Mouse (Mus musculus) limb, embryonic 12.5 days (tissue): ENCODE results near the gene Tnrc6c. TPM values are rescaled to one million over a fixed set of nuclear protein-coding genes. Genes with fewer than 3 reads are reported as not detected.
A peak's percentile ranks its signal among the peaks of the same experiment; 100 is the strongest.

ENCODE experiments used
- ATAC-seq: fragments of 200-750 bp; cut with Nextera tagmentation; 2 replicates; pipeline ENCODE4 v1.8.0; 2017; ENCODE audit warnings: low read depth, moderate TSS enrichment; ENCODE audit not compliant: insufficient number of reproducible peaks, insufficient read depth, low FRiP score, low TSS enrichment
- H3K27ac ChIP-seq: fragments of 300-500 bp; sonication (generic); 2 replicates; pipeline ENCODE4 v1.5.1; 2016; ENCODE audit warnings: mild to moderate bottlenecking, moderate library complexity
- H3K27me3 ChIP-seq: fragments of 300-500 bp; sonication (generic); 2 replicates; pipeline ENCODE4 v1.6.1; 2016; ENCODE audit warnings: mild to moderate bottlenecking, moderate library complexity
- H3K36me3 ChIP-seq: fragments of 300-500 bp; sonication (generic); 2 replicates; pipeline ENCODE4 v1.6.1; 2016; ENCODE audit warnings: mild to moderate bottlenecking, moderate library complexity
- H3K4me1 ChIP-seq: fragments of 300-500 bp; sonication (generic); replicated peaks from 2 replicates; pipeline ENCODE4 v1.6.1; 2016
- H3K4me2 ChIP-seq: fragments of 300-500 bp; sonication (generic); 2 replicates; pipeline ENCODE4 v1.6.1; 2016; ENCODE audit warnings: mild to moderate bottlenecking, moderate library complexity
- H3K4me3 ChIP-seq: fragments of 300-500 bp; sonication (generic); replicated peaks from 2 replicates; pipeline ENCODE4 v1.5.1; 2016; ENCODE audit warnings: mild to moderate bottlenecking
- H3K9ac ChIP-seq: fragments of 300-500 bp; sonication (generic); replicated peaks from 2 replicates; pipeline ENCODE4 v1.6.1; 2016; ENCODE audit warnings: mild to moderate bottlenecking, moderate library complexity
- H3K9me3 ChIP-seq: fragments of 300-500 bp; sonication (generic); 2 replicates; pipeline ENCODE4 v1.6.1; 2016; ENCODE audit warnings: mild to moderate bottlenecking, moderate library complexity
- WGBS: fragments of 180-500 bp; shearing (Covaris S2); methylation state at CpG from one replicate; pipeline ENCODE4 v1.1.7; 2016; 5-methylcytosine and 5-hydroxymethylcytosine counted together
- polyA plus RNA-seq: library from polyadenylated mRNA; unstranded; fragments of >200 nt; fragmentation: Nextera tagmentation; extraction: Ambion mirVana; gene quantifications from 2 replicates; pipeline ENCODE4 v1.2.1, GENCODE M21; 2016

Tnrc6c gene
- polyA plus RNA-seq, 1 experiment from 2014 or later: 22.6 TPM

DNA sequence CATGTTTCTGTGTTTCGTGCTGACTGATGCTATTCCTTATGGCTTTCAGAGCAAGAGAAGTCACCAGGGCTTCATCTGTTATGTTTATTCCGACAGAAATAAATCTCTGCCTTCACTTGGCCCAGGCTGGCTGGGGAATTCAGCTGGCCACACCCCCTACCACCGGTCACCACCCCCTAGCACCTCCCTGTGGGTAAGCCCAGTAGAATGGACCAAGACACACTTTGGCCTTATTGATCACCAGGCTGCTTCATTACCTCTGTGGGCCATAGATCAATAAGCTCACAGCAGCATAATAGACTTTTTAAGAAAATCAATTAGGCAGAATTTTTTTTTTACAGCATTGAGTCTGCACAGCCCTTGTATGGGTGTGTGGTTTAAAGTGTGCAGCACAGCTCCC, 35.9 kb upstream of the Tnrc6c start:
- ATAC-seq: no peak
- H3K27me3 ChIP-seq: peaks cover 44% of the 10 kb centered on the region
- H3K9me3 ChIP-seq: no peaks in the 10 kb centered on the region
- H3K9ac ChIP-seq: no peak overlapping the region
- H3K4me2 ChIP-seq: peak overlapping the region; percentile 45
- no peak overlapping the region for H3K4me3 ChIP-seq
- H3K27ac ChIP-seq: peak overlapping the region; percentile 54
- H3K4me1 ChIP-seq: peaks cover 44% of the 10 kb centered on the region
- 21% methylated on average over 3 of the region's 3 CpGs for WGBS
- H3K36me3 ChIP-seq: no peaks in the 10 kb centered on the region

DNA sequence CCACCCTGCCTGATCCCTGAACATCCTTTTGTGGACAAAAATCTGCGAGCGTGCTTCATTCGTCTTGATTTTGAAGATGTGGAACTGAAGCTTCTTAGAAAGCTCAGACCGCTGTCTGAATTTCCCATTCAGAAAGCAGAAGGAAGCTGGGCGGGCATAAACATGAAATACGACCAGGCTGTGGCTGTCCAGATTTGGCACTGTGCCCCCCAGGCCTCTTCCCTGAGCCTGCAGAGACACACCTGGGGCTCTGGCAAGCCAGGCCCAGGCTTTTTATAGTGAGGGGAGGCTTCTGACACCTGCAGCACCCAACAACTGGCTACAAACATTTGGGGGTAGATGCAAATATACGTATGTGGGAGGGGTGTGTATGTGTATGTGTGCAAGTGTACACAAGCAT, 35.3 kb upstream of the Tnrc6c start:
- Histone ChIP-seq H3K27me3 (peaks cover 44% of the 10 kb centered on the region), H3K4me3 (no peak overlapping the region), H3K27ac (peak overlapping the region; percentile 67), H3K9ac (no peak overlapping the region), H3K9me3 (no peaks in the 10 kb centered on the region), H3K36me3 (no peaks in the 10 kb centered on the region), H3K4me2 (no peak overlapping the region), H3K4me1 (peaks cover 44% of the 10 kb centered on the region)
- 57% methylated on average over 7 of the region's 7 CpGs for WGBS
- no peak for ATAC-seq

DNA sequence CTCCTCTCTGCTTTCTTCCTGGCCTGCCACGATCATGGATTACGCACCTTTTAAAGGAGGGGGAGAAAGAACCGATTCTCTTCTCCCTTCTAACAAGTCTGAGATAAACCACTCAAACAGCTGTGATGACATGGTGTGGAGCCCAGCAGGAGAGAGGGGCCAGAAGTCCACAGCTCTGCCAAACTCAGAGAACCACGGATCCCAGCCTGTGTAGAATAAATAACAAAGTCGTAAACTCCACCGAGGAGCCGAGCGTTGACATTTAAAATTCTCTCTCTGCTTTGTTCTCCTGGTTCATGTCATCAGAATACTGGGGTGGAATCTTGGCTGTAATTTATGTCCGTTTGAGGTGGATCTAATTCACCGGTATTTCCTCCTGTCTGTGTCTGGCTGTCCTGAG, 34.5 kb upstream of the Tnrc6c start:
- H3K36me3 ChIP-seq: no peaks in the 10 kb centered on the region
- peak overlapping the region; percentile 67 for H3K27ac ChIP-seq
- peaks cover 40% of the 10 kb centered on the region for H3K27me3 ChIP-seq
- H3K4me1 ChIP-seq: peaks cover 44% of the 10 kb centered on the region
- H3K4me3 ChIP-seq: no peak overlapping the region
- H3K9me3 ChIP-seq: no peaks in the 10 kb centered on the region
- H3K9ac ChIP-seq: no peak overlapping the region
- no peak for ATAC-seq
- H3K4me2 ChIP-seq: no peak overlapping the region
- WGBS: 23% methylated on average over 10 of the region's 10 CpGs

DNA sequence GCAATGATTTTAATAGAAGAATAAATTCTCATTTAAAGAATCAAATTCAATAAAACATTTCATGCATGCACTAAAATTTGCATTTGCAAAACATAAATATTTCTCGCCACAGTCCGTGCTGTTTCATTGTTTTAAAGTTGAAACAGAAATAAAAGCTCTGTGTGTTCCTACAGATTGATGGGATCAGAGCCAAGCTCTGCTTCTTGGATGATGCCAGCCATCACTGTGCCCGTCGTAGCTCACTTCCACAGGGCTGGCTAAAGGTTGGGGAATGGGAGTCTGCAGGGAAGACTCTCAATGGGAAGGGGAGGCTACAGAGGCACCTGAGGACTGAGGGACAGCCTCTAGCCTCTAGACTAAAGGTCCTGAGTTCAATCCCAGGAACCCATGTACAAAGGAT, 28.9 kb upstream of the Tnrc6c start:
- Histone ChIP-seq H3K27me3 (peaks cover 36% of the 10 kb centered on the region), H3K9ac (no peak overlapping the region), H3K4me2 (no peak overlapping the region), H3K9me3 (no peaks in the 10 kb centered on the region), H3K4me1 (peaks cover 30% of the 10 kb centered on the region), H3K4me3 (no peak overlapping the region), H3K36me3 (no peaks in the 10 kb centered on the region), H3K27ac (no peak overlapping the region)
- WGBS: 78% methylated on average over 4 of the region's 4 CpGs
- ATAC-seq: no peak

DNA sequence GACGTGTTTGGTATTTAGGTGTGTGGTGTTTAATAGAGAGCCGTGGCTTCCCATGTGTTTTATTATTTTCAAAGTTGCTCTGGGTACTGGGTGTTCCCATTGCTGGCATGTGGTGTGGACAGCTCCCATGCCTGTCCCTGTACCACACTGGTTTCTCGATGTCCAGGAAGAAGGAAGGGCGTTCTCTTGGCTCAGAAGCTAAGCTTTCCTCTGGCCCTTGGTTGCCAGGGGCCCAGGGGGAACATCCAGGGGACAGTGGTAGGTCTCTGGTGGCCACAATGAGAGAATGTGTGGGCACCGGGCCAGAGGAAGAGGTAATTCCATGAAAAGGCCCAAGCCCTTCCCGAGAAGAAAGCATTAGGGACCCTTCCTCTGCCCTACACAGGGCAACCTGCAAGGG, 27.5 kb upstream of the Tnrc6c start:
- no peaks in the 10 kb centered on the region for H3K36me3 ChIP-seq
- no peaks in the 10 kb centered on the region for H3K9me3 ChIP-seq
- 65% methylated on average over 6 of the region's 6 CpGs for WGBS
- peaks cover 27% of the 10 kb centered on the region for H3K4me1 ChIP-seq
- no peak for ATAC-seq
- no peak overlapping the region for H3K9ac ChIP-seq
- peaks cover 36% of the 10 kb centered on the region for H3K27me3 ChIP-seq
- H3K27ac ChIP-seq: no peak overlapping the region
- no peak overlapping the region for H3K4me3 ChIP-seq
- no peak overlapping the region for H3K4me2 ChIP-seq

DNA sequence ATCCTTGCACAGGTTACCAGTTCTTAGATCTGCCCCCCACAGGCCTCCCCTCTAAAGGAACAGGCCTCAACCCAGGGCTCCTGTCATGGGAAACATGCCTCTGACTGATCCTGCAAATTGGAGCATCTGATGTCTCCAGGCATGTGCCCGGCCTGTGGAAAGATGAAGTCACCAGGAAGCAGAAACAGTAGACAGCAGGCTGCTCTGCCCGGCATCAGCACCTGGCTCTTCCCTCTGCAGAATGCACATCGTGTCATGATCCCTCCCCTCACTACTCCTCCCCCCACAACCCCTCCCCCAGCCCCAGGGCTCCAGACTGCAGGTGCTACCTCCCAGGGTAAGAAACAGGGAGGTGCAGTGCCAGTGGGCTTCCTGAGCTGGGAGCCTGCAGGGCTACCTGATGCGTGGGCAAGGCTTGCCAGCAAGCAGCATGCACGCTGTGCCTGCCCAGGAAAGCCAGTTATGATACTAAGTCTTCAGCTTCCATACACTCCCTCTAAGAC, 27.0 kb upstream of the Tnrc6c start:
- ATAC-seq: no peak
- no peak overlapping the region for H3K4me2 ChIP-seq
- H3K9ac ChIP-seq: no peak overlapping the region
- peaks cover 27% of the 10 kb centered on the region for H3K4me1 ChIP-seq
- 15% methylated on average over 5 of the region's 5 CpGs for WGBS
- no peaks in the 10 kb centered on the region for H3K9me3 ChIP-seq
- no peak overlapping the region for H3K27ac ChIP-seq
- H3K4me3 ChIP-seq: no peak overlapping the region
- no peaks in the 10 kb centered on the region for H3K36me3 ChIP-seq
- H3K27me3 ChIP-seq: peaks cover 36% of the 10 kb centered on the region

DNA sequence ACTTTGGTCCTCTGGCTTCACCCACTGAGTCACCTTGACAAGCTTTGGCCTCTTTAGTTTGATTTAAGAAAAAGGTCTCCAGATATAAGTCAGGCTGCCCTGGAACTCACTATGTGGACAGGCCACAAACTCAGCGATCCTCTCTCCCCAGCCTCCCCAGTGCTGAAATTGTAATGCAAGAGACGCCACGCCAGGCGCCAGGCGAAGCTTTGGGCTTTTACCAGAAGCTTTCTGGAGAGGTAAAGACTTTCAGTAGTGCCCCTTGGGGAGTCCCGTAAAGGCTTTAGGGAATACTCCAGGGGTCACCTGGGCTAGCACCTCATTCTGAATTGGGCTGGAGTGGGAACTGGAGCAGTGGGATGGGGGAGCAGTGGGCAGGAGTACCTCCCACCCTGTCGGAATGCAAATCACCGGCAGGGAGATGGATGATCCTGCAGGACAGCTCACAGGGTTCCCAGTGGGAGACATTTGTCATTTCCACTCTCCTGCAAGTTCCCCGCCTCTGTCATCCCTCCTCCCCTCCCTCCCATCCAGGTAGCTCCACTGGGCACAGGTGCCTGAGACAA, 26.3 kb upstream of the Tnrc6c start:
- H3K4me2 ChIP-seq: peak overlapping the region; percentile 19

DNA sequence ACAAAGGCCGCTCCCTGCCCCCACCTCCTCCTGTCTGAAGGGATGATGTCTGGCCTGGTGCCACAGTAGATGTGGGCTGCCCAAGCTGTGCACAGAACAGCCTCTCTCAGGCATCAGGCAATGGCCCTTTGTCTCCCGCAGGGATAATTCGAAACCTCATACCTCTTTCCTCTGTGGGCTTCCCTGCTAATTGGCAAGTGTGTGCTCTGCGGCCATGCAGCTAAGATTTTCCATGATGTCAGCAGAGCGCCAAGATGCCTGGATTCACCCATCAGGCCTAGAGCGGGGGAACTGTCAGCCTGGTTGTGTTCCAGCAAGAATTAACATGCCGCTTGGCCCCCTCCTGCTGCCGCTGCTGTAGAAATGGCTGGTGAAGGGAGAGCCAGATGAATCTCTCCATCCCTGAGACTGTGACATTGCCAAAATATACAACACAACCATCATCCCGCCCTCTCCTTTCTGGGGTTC, 25.7 kb upstream of the Tnrc6c start:
- H3K4me2 ChIP-seq: peak overlapping the region; percentile 19
- H3K27me3 ChIP-seq: peaks cover 36% of the 10 kb centered on the region
- no peaks in the 10 kb centered on the region for H3K9me3 ChIP-seq
- H3K27ac ChIP-seq: peak overlapping the region; percentile 24; the same call in 1 of the 2 replicates
- no peak overlapping the region for H3K9ac ChIP-seq
- peaks cover 27% of the 10 kb centered on the region for H3K4me1 ChIP-seq
- ATAC-seq: peak; percentile 67
- H3K36me3 ChIP-seq: no peaks in the 10 kb centered on the region
- H3K4me3 ChIP-seq: no peak overlapping the region
- WGBS: 7% methylated on average over 9 of the region's 9 CpGs

More for the DNA sequence above, 26.3 kb upstream of the Tnrc6c start:
- Histone ChIP-seq H3K9ac (no peak overlapping the region), H3K27ac (0 out of 2 replicates have a peak overlapping the region, but pooled peaks have one; percentile 7), H3K4me3 (no peak overlapping the region), H3K4me1 (peaks cover 27% of the 10 kb centered on the region), H3K36me3 (no peaks in the 10 kb centered on the region), H3K9me3 (no peaks in the 10 kb centered on the region), H3K27me3 (peaks cover 36% of the 10 kb centered on the region)
- 11% methylated on average over 9 of the region's 9 CpGs for WGBS
- peak; percentile 23; the same call in 1 of the 2 replicates for ATAC-seq

DNA sequence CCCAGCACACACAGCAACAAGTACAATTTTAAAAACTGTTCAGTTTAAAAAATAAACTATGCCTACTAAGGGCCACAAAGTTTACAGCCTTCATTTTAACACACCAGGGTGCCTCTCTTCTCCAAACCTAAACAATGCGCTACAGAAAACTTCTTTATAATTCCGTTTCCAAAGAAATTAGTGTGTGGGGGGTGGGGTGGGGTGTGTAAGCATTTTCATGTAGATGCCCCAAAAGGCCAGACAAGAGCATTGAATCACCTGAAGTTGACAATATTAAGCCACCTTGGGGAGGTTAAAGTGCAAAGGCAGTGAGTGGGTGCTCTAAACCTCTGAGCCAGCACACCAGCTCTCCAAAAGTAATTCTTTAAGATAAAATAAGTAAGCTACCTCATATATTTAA, 24.2 kb upstream of the Tnrc6c start:
- Histone ChIP-seq H3K4me1 (peaks cover 27% of the 10 kb centered on the region), H3K36me3 (no peaks in the 10 kb centered on the region), H3K9ac (no peak overlapping the region), H3K9me3 (no peaks in the 10 kb centered on the region), H3K27me3 (peaks cover 36% of the 10 kb centered on the region), H3K27ac (no peak overlapping the region), H3K4me2 (no peak overlapping the region), H3K4me3 (no peak overlapping the region)
- WGBS: 85% methylated on average over 2 of the region's 2 CpGs
- no peak for ATAC-seq

DNA sequence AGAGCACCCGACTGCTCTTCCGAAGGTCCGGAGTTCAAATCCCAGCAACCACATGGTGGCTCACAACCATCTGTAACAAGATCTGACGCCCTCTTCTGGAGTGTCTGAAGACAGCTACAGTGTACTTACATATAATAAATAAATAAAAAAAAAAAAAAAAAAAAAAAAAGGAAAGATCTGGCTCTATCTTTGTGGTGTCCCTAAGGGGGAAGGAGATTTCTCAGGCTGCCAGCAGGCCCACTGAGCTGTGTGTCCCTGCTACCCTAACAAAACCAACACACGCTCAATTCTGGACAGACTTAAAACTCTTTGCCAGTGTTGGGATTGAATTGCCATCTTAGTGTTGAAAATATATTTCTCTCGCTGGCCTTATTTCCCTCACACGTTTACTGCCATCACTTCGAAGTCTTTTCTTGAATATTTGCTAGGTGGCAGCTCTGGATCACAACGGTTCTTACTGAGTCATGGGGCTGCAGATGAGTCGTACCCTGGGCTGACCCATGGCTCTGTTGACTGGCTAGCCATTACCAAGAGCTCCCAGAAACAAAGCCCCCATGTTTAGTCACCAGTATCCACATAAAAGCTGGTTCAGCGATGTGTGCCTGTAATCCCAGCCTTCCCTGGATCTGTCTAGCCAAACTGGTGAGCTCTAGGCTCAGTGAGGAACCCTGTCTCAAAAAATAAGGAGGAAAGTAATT, 23.1 kb upstream of the Tnrc6c start:
- Histone ChIP-seq H3K36me3 (no peaks in the 10 kb centered on the region), H3K4me1 (peaks cover 27% of the 10 kb centered on the region), H3K4me3 (no peak overlapping the region), H3K27ac (no peak overlapping the region), H3K9ac (no peak overlapping the region), H3K4me2 (no peak overlapping the region), H3K9me3 (no peaks in the 10 kb centered on the region), H3K27me3 (peaks cover 33% of the 10 kb centered on the region)
- no peak for ATAC-seq
- WGBS: 89% methylated on average over 10 of the region's 11 CpGs

DNA sequence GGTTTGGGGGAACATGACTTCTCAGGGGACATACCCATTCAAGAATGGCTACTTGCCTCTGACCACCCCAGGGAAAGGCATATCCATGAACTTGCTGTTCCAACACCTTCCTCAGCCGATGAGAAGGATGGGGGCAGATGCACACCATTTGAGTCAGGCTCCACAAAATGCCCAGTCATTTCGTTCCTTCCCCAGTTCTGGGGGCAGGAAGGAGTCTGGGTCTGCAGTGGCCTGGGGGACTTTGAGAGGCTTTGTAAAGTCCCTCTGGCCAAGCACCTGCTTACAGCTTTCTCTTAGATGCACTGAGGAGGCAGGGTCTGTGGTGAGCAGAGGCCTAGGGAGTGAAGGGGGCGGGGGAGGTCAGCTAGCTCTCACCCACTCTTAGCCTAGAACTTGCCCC, 20.8 kb upstream of the Tnrc6c start:
- H3K9ac ChIP-seq: no peak overlapping the region
- no peak overlapping the region for H3K27ac ChIP-seq
- H3K36me3 ChIP-seq: no peaks in the 10 kb centered on the region
- 82% methylated on average over 3 of the region's 3 CpGs for WGBS
- H3K9me3 ChIP-seq: no peaks in the 10 kb centered on the region
- H3K4me2 ChIP-seq: no peak overlapping the region
- peaks cover 10% of the 10 kb centered on the region for H3K27me3 ChIP-seq
- peaks cover 20% of the 10 kb centered on the region for H3K4me1 ChIP-seq
- ATAC-seq: no peak
- no peak overlapping the region for H3K4me3 ChIP-seq
